Mouse (Mus musculus): Measurements from ENCODE around the gene Ammecr1. TPM values are rescaled to one million over a fixed set of nuclear protein-coding genes. Genes with fewer than 3 reads are reported as not detected.

Ammecr1 gene
- polyA plus RNA-seq, 1 experiment from 2014 or later = 7.1 TPM

DNA sequence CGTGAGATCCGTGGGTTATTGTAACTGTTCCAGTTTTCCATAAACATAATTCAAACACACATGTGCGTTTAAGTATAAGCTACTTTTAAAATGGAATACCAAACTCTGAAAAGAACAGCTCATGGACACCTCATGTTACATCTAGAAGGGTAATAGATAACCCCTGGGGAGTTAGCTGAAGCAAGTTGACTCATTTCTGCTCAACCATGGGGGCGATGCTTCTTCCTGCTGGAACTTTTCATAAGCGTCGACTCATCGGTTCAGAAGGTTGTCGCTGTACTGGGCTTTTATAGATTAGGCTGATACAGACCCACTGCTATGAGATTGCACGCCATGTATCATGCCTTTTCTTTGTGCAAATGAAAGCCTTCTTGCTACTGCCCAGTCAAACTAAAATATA lies 118.5 kb downstream of the Ammecr1 start:
- H3K9me3 ChIP-seq (replicated peaks; ENCODE audit: low read length) = no peaks in the 10 kb centered on the region
- no peak for ATAC-seq (replicated peaks; ENCODE audit: low FRiP score, low read depth)
- no peak for TF ChIP-seq CTCF (IDR thresholded peaks at IDR 0.05; ENCODE audit: low read depth)
- no peaks in the 10 kb centered on the region for H3K27me3 ChIP-seq (ENCODE audit: insufficient read depth, low read length)
- H3K27ac ChIP-seq = no peak overlapping the region
- 85% methylated on average over 9 of the region's 9 CpGs for WGBS
- no peak for DNase-seq (ENCODE audit: low spot score)
- H3K36me3 ChIP-seq (ENCODE audit: insufficient read depth, low read length) = no peaks in the 10 kb centered on the region
- no peak overlapping the region for H3K4me3 ChIP-seq (replicated peaks; ENCODE audit: low read depth, low read length)
- no peaks in the 10 kb centered on the region for H3K4me1 ChIP-seq (replicated peaks; ENCODE audit: insufficient read depth, low read length)
- no peak overlapping the region for H3K4me2 ChIP-seq (ENCODE audit: low read length)
- H3K9ac ChIP-seq (ENCODE audit: low read depth, low read length) = no peak overlapping the region

- DNase-seq (ENCODE audit: low spot score) (peak; percentile 30), ATAC-seq (replicated peaks; ENCODE audit: low FRiP score, low read depth) (no peak)
- no peak overlapping the region for H3K9ac ChIP-seq (ENCODE audit: low read depth, low read length)
- no peak overlapping the region for H3K4me2 ChIP-seq (ENCODE audit: low read length)
- WGBS = 72% methylated on average over 6 of the region's 6 CpGs
- TF ChIP-seq CTCF (IDR thresholded peaks at IDR 0.05; ENCODE audit: low read depth) = no peak
- H3K4me3 ChIP-seq (replicated peaks; ENCODE audit: low read depth, low read length) = no peak overlapping the region
- H3K27me3 ChIP-seq (ENCODE audit: insufficient read depth, low read length) = no peaks in the 10 kb centered on the region
- H3K9me3 ChIP-seq (replicated peaks; ENCODE audit: low read length) = no peaks in the 10 kb centered on the region
- H3K36me3 ChIP-seq (ENCODE audit: insufficient read depth, low read length) = no peaks in the 10 kb centered on the region
- no peaks in the 10 kb centered on the region for H3K4me1 ChIP-seq (replicated peaks; ENCODE audit: insufficient read depth, low read length)
- H3K27ac ChIP-seq = no peak overlapping the region
Measured at GRCm38 (mm10) chrX:142846266-142846665, 120.3 kb downstream of the Ammecr1 start.

GRCm38 (mm10) chrX:142841916-142842315 lies 124.6 kb downstream of the Ammecr1 start:
- H3K4me2 ChIP-seq (ENCODE audit: low read length) = no peak overlapping the region
- WGBS = 84% methylated on average over 4 of the region's 4 CpGs

GRCm38 (mm10) chrX:142839411-142839810 lies 127.1 kb downstream of the Ammecr1 start:
- Histone ChIP-seq H3K36me3 (ENCODE audit: insufficient read depth, low read length) (0 out of 2 replicates have a peak, but pooled peaks cover 5% of the 10 kb centered on the region), H3K9me3 (replicated peaks; ENCODE audit: low read length) (no peaks in the 10 kb centered on the region), H3K27ac (no peak overlapping the region), H3K4me3 (replicated peaks; ENCODE audit: low read depth, low read length) (no peak overlapping the region), H3K4me2 (ENCODE audit: low read length) (no peak overlapping the region), H3K9ac (ENCODE audit: low read depth, low read length) (no peak overlapping the region), H3K4me1 (replicated peaks; ENCODE audit: insufficient read depth, low read length) (no peaks in the 10 kb centered on the region), H3K27me3 (ENCODE audit: insufficient read depth, low read length) (no peaks in the 10 kb centered on the region)
- no peak for DNase-seq (ENCODE audit: low spot score)
- 83% methylated on average over 7 of the region's 7 CpGs for WGBS
- ATAC-seq (replicated peaks; ENCODE audit: low FRiP score, low read depth) = no peak
- no peak for TF ChIP-seq CTCF (IDR thresholded peaks at IDR 0.05; ENCODE audit: low read depth)

More at GRCm38 (mm10) chrX:142841916-142842315, 124.6 kb downstream of the Ammecr1 start:
- H3K4me1 ChIP-seq (replicated peaks; ENCODE audit: insufficient read depth, low read length) = no peaks in the 10 kb centered on the region
- H3K27ac ChIP-seq = no peak overlapping the region
- H3K9ac ChIP-seq (ENCODE audit: low read depth, low read length) = no peak overlapping the region
- no peak for TF ChIP-seq CTCF (IDR thresholded peaks at IDR 0.05; ENCODE audit: low read depth)
- H3K36me3 ChIP-seq (ENCODE audit: insufficient read depth, low read length) = no peaks in the 10 kb centered on the region
- no peaks in the 10 kb centered on the region for H3K27me3 ChIP-seq (ENCODE audit: insufficient read depth, low read length)
- no peak overlapping the region for H3K4me3 ChIP-seq (replicated peaks; ENCODE audit: low read depth, low read length)
- ATAC-seq (replicated peaks; ENCODE audit: low FRiP score, low read depth) (no peak), DNase-seq (ENCODE audit: low spot score) (no peak)
- H3K9me3 ChIP-seq (replicated peaks; ENCODE audit: low read length) = no peaks in the 10 kb centered on the region

GRCm38 (mm10) chrX:142838841-142839240 lies 127.7 kb downstream of the Ammecr1 start:
- 81% methylated on average over 2 of the region's 2 CpGs for WGBS

GRCm38 (mm10) chrX:142837316-142837715 lies 129.2 kb downstream of the Ammecr1 start:
- no peak for TF ChIP-seq CTCF (IDR thresholded peaks at IDR 0.05; ENCODE audit: low read depth)
- 96% methylated on average over 3 of the region's 3 CpGs for WGBS
- Histone ChIP-seq H3K4me3 (replicated peaks; ENCODE audit: low read depth, low read length) (no peak overlapping the region), H3K27me3 (ENCODE audit: insufficient read depth, low read length) (no peaks in the 10 kb centered on the region), H3K9me3 (replicated peaks; ENCODE audit: low read length) (no peaks in the 10 kb centered on the region), H3K9ac (ENCODE audit: low read depth, low read length) (no peak overlapping the region), H3K36me3 (ENCODE audit: insufficient read depth, low read length) (0 out of 2 replicates have a peak, but pooled peaks cover 5% of the 10 kb centered on the region), H3K27ac (no peak overlapping the region), H3K4me2 (ENCODE audit: low read length) (no peak overlapping the region), H3K4me1 (replicated peaks; ENCODE audit: insufficient read depth, low read length) (no peaks in the 10 kb centered on the region)
- no peak for ATAC-seq (replicated peaks; ENCODE audit: low FRiP score, low read depth)
- no peak for DNase-seq (ENCODE audit: low spot score)

More at GRCm38 (mm10) chrX:142838841-142839240, 127.7 kb downstream of the Ammecr1 start:
- Histone ChIP-seq H3K9me3 (replicated peaks; ENCODE audit: low read length) (no peaks in the 10 kb centered on the region), H3K27ac (no peak overlapping the region), H3K36me3 (ENCODE audit: insufficient read depth, low read length) (0 out of 2 replicates have a peak, but pooled peaks cover 5% of the 10 kb centered on the region), H3K9ac (ENCODE audit: low read depth, low read length) (no peak overlapping the region), H3K4me1 (replicated peaks; ENCODE audit: insufficient read depth, low read length) (no peaks in the 10 kb centered on the region), H3K4me2 (ENCODE audit: low read length) (no peak overlapping the region), H3K27me3 (ENCODE audit: insufficient read depth, low read length) (no peaks in the 10 kb centered on the region), H3K4me3 (replicated peaks; ENCODE audit: low read depth, low read length) (no peak overlapping the region)
- DNase-seq (ENCODE audit: low spot score) (no peak), ATAC-seq (replicated peaks; ENCODE audit: low FRiP score, low read depth) (no peak)
- no peak for TF ChIP-seq CTCF (IDR thresholded peaks at IDR 0.05; ENCODE audit: low read depth)

- no peak overlapping the region for H3K27ac ChIP-seq
- H3K36me3 ChIP-seq (ENCODE audit: insufficient read depth, low read length) = 0 out of 2 replicates have a peak, but pooled peaks cover 5% of the 10 kb centered on the region
- H3K4me1 ChIP-seq (replicated peaks; ENCODE audit: insufficient read depth, low read length) = no peaks in the 10 kb centered on the region
- H3K9me3 ChIP-seq (replicated peaks; ENCODE audit: low read length) = no peaks in the 10 kb centered on the region
- H3K4me3 ChIP-seq (replicated peaks; ENCODE audit: low read depth, low read length) = no peak overlapping the region
- no peak for TF ChIP-seq CTCF (IDR thresholded peaks at IDR 0.05; ENCODE audit: low read depth)
- no peak overlapping the region for H3K4me2 ChIP-seq (ENCODE audit: low read length)
- 83% methylated on average over 7 of the region's 7 CpGs for WGBS
- ATAC-seq (replicated peaks; ENCODE audit: low FRiP score, low read depth) (no peak), DNase-seq (ENCODE audit: low spot score) (no peak)
- H3K27me3 ChIP-seq (ENCODE audit: insufficient read depth, low read length) = no peaks in the 10 kb centered on the region
- no peak overlapping the region for H3K9ac ChIP-seq (ENCODE audit: low read depth, low read length)
Measured at GRCm38 (mm10) chrX:142836399-142836798, 130.1 kb downstream of the Ammecr1 start.

All from kidney, postnatal 0 days (tissue).